Mouse (Mus musculus): ENCODE measurements at regions not wholly inside any gene's neighbourhood (a gene's known extent, or its start where the extent isn't known, plus 50 kb on each side); places are given as distances from the start of the nearest gene placed in this dataset.

DNA sequence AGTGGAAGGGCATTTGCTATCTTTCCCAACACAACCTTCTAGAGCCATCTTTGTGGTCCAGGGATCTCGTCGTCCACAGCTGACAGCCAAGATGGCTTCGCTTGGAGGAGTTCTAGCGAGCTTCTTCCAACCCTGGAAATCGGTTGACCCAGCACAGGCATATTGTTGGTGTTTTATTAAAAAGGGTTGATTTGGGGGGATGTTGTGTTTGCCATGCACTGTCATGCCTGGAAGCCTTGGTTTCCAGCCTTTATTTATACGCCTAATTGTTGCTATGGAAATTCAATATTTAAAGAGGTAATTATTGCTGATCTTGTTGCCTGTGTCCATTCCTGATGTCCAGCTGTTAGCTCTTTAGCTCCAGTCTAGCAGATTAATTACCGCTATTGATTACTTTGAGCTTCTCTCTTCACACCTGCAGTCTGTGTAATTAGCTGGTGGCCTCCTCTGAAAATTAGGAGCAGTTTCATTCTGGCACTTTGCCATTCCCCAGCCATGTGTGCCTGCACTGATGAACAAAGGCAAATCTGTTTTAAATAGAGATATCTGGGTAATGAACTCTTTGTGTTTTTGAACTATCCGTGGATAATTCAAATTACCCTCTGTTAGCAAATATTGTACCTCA lies 275.4 kb downstream of the Rnf144b start:
- Histone ChIP-seq H3K27ac (ENCODE audit: insufficient read depth, low read depth, low read length) (no peak overlapping the region), H3K27me3 (ENCODE audit: control insufficient read depth, insufficient read depth, low read length) (no peaks in the 10 kb centered on the region), H3K36me3 (ENCODE audit: control insufficient read depth, insufficient read depth, low read length) (no peaks in the 10 kb centered on the region), H3K4me3 (ENCODE audit: low read depth, low read length) (no peak overlapping the region), H3K4me1 (ENCODE audit: control insufficient read depth, insufficient read depth, insufficient read length, low read length) (no peaks in the 10 kb centered on the region)
- WGBS, result 82% methylated on average over 8 of the region's 8 CpGs
- no peak for TF ChIP-seq CTCF (IDR thresholded peaks at IDR 0.05; ENCODE audit: extremely low read depth, insufficient read length, insufficient replicate concordance, low read depth, low read length)

GRCm38 (mm10) chr13:47398976-47399375 lies 276.5 kb downstream of the Rnf144b start:
- 88% methylated on average over 5 of the region's 5 CpGs for WGBS
- H3K27ac ChIP-seq (ENCODE audit: insufficient read depth, low read depth, low read length), result no peak overlapping the region
- H3K4me3 ChIP-seq (ENCODE audit: low read depth, low read length), result no peak overlapping the region
- no peak for TF ChIP-seq CTCF (IDR thresholded peaks at IDR 0.05; ENCODE audit: extremely low read depth, insufficient read length, insufficient replicate concordance, low read depth, low read length)
- TF ChIP-seq POLR2A (IDR thresholded peaks at IDR 0.05; ENCODE audit: low read depth, low read length), result no peak
- no peaks in the 10 kb centered on the region for H3K36me3 ChIP-seq (ENCODE audit: control insufficient read depth, insufficient read depth, low read length)
- H3K27me3 ChIP-seq (ENCODE audit: control insufficient read depth, insufficient read depth, low read length), result no peaks in the 10 kb centered on the region
- H3K4me1 ChIP-seq (ENCODE audit: control insufficient read depth, insufficient read depth, insufficient read length, low read length), result no peaks in the 10 kb centered on the region

DNA sequence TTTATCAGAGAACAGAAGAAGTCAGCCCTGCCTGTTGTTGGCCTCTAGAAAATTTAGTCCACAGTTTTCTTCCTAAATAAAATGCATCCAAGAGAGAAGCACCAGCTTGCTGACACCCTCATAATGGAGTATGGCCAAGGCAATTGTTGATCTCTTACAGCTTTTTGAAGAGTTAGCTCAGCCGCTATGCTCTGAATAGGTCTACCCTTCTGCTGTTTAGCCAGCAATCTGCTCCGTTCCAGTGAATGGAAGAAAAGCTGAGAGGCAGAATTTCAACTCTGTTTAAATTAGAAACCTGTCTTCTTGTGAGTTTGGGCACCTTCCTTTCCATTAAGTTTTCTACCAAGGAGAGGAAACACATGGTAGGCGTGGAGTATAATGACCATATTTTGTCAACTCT lies 290.8 kb downstream of the Rnf144b start:
- TF ChIP-seq POLR2A (IDR thresholded peaks at IDR 0.05; ENCODE audit: low read depth, low read length) (no peak), CTCF (IDR thresholded peaks at IDR 0.05; ENCODE audit: extremely low read depth, insufficient read length, insufficient replicate concordance, low read depth, low read length) (no peak)
- no peaks in the 10 kb centered on the region for H3K36me3 ChIP-seq (ENCODE audit: control insufficient read depth, insufficient read depth, low read length)
- no peaks in the 10 kb centered on the region for H3K4me1 ChIP-seq (ENCODE audit: control insufficient read depth, insufficient read depth, insufficient read length, low read length)
- H3K27ac ChIP-seq (ENCODE audit: insufficient read depth, low read depth, low read length), result no peak overlapping the region
- no peaks in the 10 kb centered on the region for H3K27me3 ChIP-seq (ENCODE audit: control insufficient read depth, insufficient read depth, low read length)
- 86% methylated on average over 3 of the region's 3 CpGs for WGBS
- H3K4me3 ChIP-seq (ENCODE audit: low read depth, low read length), result no peak overlapping the region

- H3K4me1 ChIP-seq (ENCODE audit: control insufficient read depth, insufficient read depth, insufficient read length, low read length), result no peaks in the 10 kb centered on the region
- no peaks in the 10 kb centered on the region for H3K27me3 ChIP-seq (ENCODE audit: control insufficient read depth, insufficient read depth, low read length)
- no peaks in the 10 kb centered on the region for H3K36me3 ChIP-seq (ENCODE audit: control insufficient read depth, insufficient read depth, low read length)
- H3K27ac ChIP-seq (ENCODE audit: insufficient read depth, low read depth, low read length), result no peak overlapping the region
- no peak overlapping the region for H3K4me3 ChIP-seq (ENCODE audit: low read depth, low read length)
- WGBS, result 88% methylated on average over 9 of the region's 9 CpGs
- TF ChIP-seq POLR2A (IDR thresholded peaks at IDR 0.05; ENCODE audit: low read depth, low read length) (no peak), CTCF (IDR thresholded peaks at IDR 0.05; ENCODE audit: extremely low read depth, insufficient read length, insufficient replicate concordance, low read depth, low read length) (no peak)
Measured at GRCm38 (mm10) chr13:47413940-47414339, 291.5 kb downstream of the Rnf144b start.

GRCm38 (mm10) chr13:47429856-47430365 lies 307.5 kb downstream of the Rnf144b start:
- Histone ChIP-seq H3K27me3 (ENCODE audit: control insufficient read depth, insufficient read depth, low read length) (no peaks in the 10 kb centered on the region), H3K27ac (ENCODE audit: insufficient read depth, low read depth, low read length) (no peak overlapping the region), H3K4me1 (ENCODE audit: control insufficient read depth, insufficient read depth, insufficient read length, low read length) (no peaks in the 10 kb centered on the region), H3K4me3 (ENCODE audit: low read depth, low read length) (no peak overlapping the region), H3K36me3 (ENCODE audit: control insufficient read depth, insufficient read depth, low read length) (no peaks in the 10 kb centered on the region)
- TF ChIP-seq CTCF (IDR thresholded peaks at IDR 0.05; ENCODE audit: extremely low read depth, insufficient read length, insufficient replicate concordance, low read depth, low read length), result no peak
- WGBS, result 47% methylated on average over 8 of the region's 8 CpGs

- 82% methylated on average over 9 of the region's 9 CpGs for WGBS
- no peak for TF ChIP-seq POLR2A (IDR thresholded peaks at IDR 0.05; ENCODE audit: low read depth, low read length)
- TF ChIP-seq CTCF (IDR thresholded peaks at IDR 0.05; ENCODE audit: extremely low read depth, insufficient read length, insufficient replicate concordance, low read depth, low read length), result no peak
- H3K36me3 ChIP-seq (ENCODE audit: control insufficient read depth, insufficient read depth, low read length), result no peaks in the 10 kb centered on the region
- no peaks in the 10 kb centered on the region for H3K27me3 ChIP-seq (ENCODE audit: control insufficient read depth, insufficient read depth, low read length)
- H3K27ac ChIP-seq (ENCODE audit: insufficient read depth, low read depth, low read length), result no peak overlapping the region
- no peak overlapping the region for H3K4me3 ChIP-seq (ENCODE audit: low read depth, low read length)
- H3K4me1 ChIP-seq (ENCODE audit: control insufficient read depth, insufficient read depth, insufficient read length, low read length), result no peaks in the 10 kb centered on the region
Measured at GRCm38 (mm10) chr13:47430409-47430808, 308.0 kb downstream of the Rnf144b start.

DNA sequence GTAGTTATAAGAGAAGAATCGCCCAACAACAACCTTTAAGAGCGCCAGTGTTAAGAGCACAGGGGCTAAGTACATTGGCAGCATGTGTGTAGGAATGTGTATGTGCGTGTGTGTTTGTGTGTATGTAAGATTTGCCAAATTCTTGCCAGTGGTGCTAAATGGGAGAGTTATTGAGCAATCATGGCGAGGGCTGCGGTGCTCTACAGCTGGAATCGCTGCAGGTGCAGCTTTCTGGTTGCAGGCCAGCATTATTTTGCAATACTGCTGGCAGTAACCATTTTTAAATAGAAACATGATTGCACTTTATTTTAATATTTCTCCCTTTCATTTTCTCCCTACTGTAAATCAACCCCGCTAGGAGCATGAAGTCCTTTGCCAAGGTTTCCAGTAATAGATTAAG lies 313.2 kb downstream of the Rnf144b start:
- TF ChIP-seq POLR2A (IDR thresholded peaks at IDR 0.05; ENCODE audit: low read depth, low read length) (no peak), CTCF (IDR thresholded peaks at IDR 0.05; ENCODE audit: extremely low read depth, insufficient read length, insufficient replicate concordance, low read depth, low read length) (no peak)
- H3K27me3 ChIP-seq (ENCODE audit: control insufficient read depth, insufficient read depth, low read length), result no peaks in the 10 kb centered on the region
- no peak overlapping the region for H3K4me3 ChIP-seq (ENCODE audit: low read depth, low read length)
- no peaks in the 10 kb centered on the region for H3K4me1 ChIP-seq (ENCODE audit: control insufficient read depth, insufficient read depth, insufficient read length, low read length)
- H3K36me3 ChIP-seq (ENCODE audit: control insufficient read depth, insufficient read depth, low read length), result no peaks in the 10 kb centered on the region
- 76% methylated on average over 7 of the region's 7 CpGs for WGBS
- H3K27ac ChIP-seq (ENCODE audit: insufficient read depth, low read depth, low read length), result no peak overlapping the region

All from small intestine, adult 2 months (tissue).